Mouse (Mus musculus) ovary, postnatal 14 days (tissue): Measurements from ENCODE around the gene Rab5a.
"Not testable (repeated sequence)": the region's sequence is repeated elsewhere in the genome, so short reads cannot be mapped to it uniquely, and the experiment has no call there.

Experiments
- DNase-seq: peaks from one replicate; pipeline ENCODE4 v3.0.0; 2022; ENCODE audit warnings: low spot score

The Rab5a gene

DNA sequence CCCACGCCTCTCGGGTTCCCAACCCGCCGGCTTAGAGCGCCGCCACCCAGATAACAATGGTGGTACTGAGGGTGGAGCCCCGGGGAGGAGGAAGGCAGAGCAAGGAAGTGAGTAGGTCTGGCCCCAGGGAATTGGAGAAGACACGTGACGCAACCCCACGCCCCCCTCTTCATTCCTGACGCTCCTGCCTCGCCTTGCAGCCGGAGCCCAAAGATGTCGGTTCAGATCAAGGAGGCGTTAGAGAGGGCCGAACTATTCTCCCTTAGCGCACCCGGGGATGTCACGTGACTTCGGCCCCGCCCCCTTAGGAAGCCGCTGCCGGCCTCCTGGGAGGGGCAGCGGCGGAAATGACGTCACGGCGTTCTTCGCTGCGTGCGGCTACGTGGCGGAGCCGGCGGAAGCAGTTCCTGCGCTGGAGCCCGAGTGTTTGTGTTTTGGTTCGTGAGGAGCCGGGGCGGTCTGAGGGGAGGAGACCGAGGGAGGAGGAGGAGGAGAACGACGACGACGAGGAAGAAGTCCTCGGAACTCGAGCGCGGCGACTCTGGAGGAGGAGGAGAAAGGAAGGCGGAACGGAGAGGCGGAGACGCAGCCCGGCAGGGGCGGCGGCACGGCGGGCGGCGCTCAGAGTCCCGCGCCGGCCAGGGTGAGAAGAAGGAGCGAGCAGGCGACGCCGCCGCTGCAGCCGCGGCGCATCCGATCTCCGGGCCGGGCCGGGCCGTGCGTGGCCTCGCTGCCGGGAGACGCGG lies at the start of gene Rab5a:
TSS of gene Rab5a (plus strand) at position 377 of the 746 bp plus-strand sequence.
- peak; percentile 99 for DNase-seq

DNA sequence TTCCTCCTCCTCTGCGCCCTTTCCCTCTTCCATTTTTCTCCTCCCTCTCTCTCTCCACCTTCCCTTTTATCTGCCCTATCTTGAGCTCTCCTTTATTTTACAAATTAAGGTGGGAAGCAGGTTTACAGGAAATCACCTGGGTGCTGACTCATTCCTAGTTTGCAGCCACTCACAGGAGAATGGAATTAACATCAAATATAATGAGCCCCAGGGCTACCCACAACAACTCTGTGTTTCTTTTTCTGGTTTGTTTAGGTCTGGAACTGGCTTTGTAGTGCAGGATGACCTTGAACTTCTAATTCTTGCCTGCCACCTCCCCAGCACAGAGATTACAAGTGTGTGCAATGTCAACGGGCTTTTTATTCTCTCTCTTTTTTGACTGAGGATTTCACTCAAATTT lies 22.9 kb upstream of the Rab5a start:
- DNase-seq = no peak

DNA sequence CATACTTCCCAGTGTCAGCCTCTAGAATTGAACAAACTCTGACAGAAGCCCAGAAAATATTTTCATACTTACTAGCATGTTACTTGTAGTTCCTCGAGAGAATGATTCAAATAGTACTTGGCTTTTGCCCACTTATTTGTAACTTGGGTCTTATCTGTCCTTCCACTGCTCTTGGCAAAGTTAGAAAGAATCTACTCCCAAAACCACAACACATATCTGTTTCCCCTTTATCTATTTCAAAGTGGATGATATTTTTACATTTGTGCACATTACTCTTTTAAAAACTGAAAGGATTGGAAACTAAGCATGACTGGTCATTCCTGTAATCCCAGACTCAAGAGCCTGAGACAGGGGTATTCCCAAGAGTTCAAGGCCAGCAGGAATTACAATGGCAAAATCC lies 22.3 kb upstream of the Rab5a start:
- no peak for DNase-seq

DNA sequence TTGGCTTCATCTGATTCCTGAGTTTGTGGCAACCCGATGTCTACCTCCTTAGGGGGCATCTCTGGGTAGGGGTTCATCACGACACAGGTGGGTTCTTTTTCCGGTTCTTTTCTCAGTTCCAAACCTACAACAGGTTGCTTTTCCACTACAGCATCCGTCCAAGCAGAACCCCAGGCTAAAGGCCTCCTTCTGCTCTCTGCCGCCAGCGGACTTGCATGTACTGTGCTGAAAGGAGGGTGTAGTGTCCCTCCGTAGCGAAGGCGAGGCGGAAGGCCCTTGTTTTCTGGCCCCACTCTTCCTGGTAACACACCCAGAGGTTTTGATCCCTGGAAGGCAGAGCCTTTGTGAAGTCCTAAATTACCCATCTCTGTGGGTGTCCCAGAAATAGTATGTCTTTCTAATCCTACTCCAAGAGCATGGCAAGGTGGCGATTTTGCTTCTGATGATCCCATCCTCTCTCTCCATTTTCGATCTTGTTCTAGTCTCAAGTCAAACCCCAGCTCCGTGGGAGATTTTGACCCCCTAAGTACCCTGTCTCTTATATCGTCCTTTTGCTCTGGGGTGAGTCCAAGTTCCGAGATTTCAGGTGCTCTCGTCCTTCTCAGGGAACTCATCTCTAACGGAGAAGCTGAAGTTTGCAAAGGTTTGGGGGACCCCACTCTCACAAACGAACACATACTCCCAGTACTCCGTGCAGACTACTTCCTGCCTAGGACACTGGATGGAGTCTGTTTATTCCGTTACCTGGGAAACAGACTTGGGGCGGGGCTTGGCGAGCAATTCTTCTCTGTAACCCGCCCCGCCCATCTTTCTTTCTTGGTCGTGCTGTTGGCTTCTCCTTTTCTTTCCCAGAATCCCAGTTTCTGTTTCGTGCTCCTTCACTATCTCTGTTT lies 16.2 kb upstream of the Rab5a start, which contains the start of gene Efhb:
TSS of gene Efhb (minus strand) at position 719 of the 893 bp plus-strand sequence.
- DNase-seq = peak; percentile 87

DNA sequence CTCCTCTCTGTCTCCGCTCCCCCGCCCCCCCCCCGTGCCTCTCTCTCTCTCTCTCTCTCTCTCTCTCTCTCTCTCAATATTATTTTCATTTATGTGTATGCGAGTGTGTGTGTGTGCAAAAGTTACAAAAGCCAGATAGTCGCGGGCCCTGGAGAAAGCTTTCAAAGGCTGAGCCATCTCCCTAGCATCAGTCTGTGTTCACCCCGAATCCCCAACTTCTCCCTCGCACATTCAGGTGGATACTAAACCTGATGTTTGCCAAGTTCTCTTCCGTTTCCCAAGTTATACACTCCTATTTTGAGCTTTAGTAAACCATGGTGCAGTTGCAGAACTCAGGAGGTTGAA lies 15.6 kb upstream of the Rab5a start:
- no peak for DNase-seq

DNA sequence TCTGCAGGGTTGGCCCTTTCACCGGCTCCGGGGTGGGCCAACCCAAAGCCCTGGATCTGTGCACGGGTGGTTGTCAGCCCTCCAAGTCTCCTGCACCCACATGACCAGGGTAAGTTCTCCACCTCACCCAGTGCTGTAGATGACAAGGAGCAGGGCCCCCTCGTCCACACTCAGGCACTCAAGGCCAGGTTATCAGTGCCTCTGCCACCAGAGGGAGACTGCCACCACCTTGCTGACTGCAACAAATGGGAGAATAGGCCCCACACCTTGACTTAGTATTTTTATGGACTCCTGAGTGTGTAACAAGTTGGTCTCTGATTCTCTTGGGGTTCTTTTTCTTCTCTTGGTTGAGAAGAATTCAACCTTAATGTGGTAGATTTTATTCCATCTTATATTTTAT lies 13.5 kb upstream of the Rab5a start:
- DNase-seq = no peak

DNA sequence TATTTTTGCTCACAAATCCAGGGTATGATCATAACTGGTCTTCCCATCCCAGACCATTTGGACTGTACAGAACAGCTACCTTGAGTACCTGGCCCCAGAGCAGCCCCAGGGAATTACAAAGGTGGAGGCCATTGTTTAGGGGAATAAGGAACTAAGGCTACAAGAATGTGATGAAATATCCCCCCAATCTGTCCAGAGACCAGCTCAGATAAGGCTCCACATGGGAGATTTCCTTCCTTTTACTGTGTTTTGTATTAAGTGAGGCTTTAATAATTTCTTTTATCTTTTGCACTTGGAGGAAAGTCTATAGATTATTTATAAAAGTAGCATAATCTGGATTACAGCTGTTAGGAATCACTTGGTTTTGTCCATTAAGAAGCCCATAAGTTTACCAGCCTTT lies 10.3 kb upstream of the Rab5a start:
- no peak for DNase-seq

DNA sequence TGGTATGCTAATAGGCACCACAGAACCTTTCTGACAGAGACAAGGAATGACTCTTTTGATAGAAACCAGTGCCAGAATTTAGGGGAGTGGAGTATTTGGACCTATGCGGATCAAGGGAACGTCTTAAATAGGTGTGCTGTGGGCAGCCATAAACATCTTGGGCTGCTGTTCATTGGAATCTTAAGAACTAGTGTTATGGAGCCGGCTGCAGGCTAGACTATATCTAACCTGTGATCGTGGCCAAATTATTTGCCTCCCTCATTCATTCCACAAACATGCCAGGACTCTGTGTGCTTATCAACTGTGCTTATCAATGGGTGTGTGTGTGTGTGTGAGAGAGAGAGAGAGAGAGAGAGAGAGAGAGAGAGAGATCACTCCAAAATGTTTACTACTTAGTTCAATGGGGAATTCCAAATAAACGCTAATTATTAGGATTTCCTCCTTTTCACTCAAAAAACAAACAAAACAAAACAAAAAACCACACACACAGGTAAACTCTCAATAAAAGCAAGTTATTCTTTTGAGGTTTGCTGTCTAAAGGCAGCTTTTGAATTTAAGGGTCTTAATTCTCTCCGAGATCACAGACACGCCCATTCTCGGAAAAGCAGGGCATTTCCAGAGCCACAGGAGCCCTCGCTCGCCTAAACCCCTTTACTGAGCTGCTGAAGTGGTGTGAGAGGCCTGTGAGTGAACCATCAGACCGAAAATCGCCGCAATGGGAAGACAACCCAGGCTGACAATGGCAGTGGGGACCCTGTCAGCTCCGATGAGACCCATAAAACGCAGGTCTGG lies 772 bp upstream of the Rab5a start:
- no peak for DNase-seq

DNA sequence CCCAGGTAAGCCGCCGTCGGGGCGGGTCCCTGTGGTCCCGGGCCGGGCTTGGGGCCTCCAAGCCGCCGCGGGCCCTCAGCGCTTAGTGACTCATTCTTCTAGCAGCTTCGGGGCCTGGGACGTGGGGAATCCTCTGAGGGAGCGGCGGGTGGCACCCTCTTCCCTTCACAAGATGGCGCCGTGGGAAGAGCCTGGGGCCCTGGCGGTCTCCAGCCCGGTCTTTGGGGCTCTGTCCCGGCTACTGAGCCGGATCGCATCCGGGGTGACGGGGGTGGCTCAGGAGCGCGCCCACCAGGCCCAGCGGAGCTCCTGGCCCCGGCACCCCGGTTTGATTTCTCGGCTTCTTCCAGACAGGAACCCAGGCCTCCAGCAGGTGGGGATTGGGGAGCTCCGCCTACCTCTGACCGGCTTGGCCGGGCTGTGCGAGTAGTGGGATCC lies 589 bp downstream of the Rab5a start:
- peak; percentile 36 for DNase-seq

DNA sequence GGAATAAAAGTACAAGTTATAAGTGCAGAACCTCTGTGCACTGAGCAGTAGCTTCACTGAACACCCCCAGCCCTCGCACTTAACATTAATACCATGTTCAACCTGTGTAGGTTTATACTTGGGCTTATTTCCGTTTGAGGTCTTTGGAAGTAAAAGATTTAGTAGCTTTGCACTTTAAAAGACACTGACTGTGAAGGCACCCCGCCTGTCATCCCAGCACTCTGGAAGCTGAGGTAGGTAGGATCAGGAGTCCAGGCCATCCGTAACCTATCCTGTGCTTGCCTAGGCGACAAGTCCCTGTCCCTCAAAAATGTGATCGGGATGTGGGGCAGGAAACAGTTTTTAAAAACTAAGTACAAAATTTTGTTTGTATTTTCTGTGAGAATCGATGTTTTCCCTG lies 1.4 kb downstream of the Rab5a start:
- DNase-seq = no peak

DNA sequence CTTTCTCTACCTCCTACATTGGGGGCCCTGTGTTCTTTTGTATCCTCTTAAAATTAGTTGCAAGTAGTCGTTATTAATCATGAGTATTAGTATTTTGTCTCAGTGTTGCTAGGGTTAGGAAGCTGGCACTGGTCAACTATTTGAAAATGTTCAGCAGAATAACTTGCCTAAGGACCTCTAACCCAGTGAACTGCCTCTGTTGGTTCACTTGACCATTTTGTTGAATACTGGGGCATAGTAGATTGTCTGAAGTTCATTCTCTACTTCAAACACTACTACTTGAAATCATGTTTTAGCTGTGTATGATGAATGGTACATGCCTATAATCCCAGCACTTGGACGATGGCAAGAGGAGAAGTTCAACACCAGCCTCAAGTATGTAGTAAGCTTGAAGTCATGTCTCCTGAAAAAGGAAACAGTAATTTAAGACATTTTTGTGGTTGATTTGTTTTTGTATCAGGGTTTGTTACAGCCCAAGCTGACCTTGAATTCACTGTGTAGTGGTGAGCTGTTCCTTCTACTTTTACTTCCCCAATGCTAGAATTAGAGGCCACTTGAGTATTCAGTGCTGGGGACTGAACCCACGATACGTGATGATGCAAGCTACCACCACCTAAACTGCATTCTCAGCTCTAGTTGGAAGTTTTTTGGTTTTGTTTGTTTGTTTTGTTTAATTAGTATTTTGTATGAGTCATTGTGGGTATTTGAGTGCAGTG lies 9.4 kb downstream of the Rab5a start:
- no peak for DNase-seq

DNA sequence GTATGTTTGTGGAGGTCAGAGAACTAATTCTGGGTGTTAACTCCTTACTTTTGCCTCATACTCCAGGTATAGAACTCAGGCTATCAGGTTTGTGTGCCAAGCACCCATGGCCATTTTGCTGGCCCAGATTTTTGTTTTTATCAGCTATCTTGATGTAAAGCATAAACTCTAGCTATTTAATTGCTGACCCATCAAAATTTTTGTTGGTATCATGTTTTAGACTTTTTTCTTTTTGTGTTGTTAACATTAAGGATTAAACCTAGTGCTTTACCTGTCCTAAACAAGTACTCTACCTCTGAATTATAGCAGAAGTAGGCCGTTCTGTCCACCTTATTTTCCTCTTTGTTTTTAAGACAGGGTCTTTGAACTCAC lies 10.0 kb downstream of the Rab5a start:
- no peak for DNase-seq

DNA sequence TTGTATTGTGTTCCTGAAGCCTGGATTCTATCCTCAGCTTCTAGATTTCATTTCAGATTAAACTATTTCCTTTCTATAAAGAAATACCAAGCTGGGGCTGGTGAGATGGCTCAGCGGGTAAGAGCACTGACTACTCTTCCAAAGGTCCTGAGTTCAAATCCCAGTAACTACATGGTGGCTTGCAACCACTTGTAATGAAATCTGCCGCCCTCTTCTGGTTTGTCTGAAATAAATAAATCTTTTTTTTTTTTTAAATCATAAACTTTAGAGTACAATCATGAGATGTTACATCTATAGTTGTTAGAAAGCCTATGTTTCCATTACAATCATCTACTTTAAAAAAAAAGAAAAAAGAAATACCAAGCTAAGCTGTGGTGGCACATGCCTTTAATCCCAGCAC lies 23.9 kb downstream of the Rab5a start:
- no peak for DNase-seq

DNA sequence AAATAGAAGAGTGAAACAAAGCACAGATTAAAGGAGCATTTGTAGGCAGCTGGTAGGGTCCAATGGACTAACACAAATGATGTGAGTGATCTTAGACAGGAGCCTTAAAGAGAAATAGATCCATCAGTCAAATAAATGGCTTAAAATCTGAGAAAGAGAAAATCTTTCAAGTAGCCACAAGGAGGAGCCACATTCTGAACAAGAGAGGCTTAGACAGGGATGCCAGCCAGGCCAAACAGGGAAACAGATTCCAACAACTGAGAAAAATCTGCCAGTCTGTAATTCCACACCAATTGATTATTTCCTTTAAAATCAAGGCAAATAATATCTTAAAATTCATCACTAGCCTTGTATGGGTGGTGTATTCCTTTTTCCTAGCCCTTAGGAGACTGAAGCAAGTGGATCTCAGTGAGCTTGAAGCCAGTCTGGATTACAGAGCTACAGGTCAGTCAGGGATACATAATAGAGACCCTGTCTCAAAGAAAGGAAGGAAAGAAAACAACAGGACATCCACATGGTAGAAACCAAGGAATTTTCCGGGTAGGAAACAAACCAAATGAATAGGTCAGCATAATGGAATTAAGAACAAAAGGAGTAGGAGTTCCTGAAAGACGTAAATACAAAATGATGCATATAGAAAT lies 33.4 kb downstream of the Rab5a start:
- DNase-seq = no peak

DNA sequence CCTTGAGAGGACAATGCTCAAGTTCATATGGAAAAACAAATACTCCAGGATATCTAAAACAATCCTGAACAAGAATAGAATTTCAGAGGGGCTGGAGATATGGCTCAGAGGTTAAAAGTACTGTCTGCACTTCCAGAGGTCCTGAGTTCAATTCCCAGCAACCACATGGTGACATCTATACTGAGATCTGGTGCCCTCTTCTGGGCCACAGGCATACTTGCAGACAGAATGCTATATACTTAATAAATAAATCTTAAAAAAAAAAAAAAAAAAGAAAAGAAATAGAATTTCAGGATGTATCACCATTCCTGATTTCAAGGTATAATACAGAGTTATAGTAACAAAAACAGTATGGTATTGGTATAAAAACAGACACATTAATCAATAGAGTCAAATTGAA lies 40.3 kb downstream of the Rab5a start:
- no peak for DNase-seq

DNA sequence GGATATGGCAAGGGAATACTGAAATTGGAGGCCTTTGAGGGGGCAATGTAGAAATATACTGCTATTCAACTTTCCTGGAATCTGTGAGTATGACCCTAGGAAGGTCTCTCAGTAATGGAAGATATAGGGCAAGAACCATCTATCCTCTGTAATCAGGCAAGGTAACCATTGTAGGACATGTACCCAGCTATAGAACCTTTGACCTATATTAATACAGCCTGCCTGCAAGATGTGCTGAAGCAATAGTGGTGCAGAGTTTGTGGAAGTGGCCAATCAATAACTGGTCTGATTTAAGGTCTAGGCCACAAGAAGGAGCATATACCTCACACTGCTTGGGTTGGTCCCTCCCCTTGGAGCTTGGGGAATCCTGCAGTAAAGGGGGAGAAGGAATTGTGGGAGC lies 41.5 kb downstream of the Rab5a start:
- no peak for DNase-seq

DNA sequence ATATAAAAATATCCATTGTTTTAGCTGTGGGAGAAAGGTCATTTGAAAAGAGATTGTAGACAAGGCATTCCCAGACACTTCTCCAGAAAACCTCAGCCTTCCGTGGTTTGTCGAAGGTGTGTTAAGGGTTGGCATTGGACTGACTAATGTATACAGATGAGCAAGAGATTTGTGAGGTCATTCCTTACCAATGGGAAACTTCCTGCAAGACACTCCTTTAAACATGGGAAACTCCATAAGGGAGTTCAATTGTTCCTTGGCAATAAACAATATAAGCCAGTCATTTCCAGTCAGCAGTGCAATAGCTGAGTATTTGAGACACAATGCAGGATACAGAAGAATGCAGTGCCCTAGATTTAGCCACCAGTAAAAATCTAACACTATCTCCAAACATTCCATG lies 49.0 kb downstream of the Rab5a start:
- no peak for DNase-seq

DNA sequence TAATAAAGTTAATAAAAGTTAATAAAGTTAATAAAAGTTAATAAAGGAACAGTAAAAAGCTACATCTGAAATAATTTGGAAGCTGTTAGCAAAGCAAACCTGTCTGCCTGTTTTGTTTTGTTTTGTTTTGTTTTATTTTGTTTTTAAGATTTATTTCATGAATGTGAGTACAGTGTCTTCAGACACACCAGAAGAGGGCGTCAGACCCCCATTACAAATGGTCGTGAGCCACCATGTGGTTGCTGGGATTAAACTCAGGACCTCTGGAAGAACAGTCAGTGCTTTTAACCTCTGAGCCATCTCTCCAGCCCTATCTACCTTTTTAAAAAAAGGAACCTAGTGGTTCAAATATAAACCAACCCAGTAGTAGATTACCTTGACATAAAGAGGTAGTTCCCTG lies 52.1 kb downstream of the Rab5a start:
- DNase-seq = no peak

DNA sequence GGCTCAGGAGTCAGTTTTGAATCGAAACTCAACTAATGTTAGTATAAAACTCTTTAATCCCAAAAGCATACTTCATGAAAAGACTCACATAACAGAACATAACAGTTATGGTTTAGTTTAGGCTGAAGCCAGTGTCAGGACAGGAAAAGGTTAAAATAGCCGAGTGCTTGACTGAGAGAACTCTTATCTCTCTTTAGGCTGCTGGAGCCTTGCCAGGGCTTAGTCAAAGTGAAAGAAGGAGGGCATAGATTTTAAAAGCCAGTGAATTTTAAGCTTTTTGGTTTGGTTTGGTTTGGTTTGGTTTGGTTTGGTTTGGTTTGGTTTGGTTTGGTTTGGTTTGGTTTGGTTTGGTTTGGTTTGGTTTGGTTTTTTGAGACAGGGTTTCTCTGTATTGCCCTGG lies 53.4 kb downstream of the Rab5a start:
- no peak for DNase-seq

DNA sequence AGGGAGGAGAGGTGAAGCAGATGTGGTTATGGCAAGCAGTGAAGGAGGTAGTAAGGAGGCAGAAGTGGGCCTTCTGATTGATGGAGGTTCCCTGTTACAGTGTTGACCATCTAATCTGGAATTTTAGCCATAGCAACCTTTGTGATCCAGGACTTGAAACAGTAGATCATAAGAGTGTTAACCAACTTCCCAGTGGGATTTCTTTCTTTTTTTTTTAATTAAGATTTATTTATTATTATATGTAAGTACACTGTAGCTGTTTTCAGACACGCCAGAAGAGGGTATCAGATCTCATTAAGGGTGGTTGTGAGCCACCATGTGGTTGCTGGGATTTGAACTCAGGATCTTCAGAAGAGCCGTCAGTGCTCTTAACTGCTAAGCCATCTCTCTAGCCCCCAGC lies 60.3 kb downstream of the Rab5a start, which contains the start of gene Pp2d1:
TSS of gene Pp2d1 (minus strand) at position 101 of the 400 bp plus-strand sequence.
- DNase-seq = not testable (repeated sequence)

DNA sequence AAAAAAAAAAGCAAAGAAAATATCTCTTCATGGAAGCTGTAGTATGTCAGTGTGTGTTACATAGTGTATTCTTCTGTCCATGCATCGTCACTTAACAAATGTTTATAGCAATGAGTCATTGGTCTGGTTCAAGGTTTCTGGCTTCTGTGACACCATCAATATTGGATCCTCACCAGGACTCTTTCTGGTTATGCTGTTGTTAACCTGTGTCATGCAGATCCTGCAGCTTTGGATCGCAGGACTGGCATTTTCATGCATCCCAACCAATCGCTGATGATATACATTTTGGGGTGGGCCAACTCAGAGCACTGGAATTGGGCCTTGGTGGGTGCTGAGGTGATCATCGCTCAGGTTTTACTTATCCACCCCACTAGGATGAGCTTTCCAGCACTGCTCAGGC lies 63.5 kb downstream of the Rab5a start:
- no peak for DNase-seq
